Mouse (Mus musculus): Measurements from ENCODE around the gene Limch1.

Gene Limch1

DNA sequence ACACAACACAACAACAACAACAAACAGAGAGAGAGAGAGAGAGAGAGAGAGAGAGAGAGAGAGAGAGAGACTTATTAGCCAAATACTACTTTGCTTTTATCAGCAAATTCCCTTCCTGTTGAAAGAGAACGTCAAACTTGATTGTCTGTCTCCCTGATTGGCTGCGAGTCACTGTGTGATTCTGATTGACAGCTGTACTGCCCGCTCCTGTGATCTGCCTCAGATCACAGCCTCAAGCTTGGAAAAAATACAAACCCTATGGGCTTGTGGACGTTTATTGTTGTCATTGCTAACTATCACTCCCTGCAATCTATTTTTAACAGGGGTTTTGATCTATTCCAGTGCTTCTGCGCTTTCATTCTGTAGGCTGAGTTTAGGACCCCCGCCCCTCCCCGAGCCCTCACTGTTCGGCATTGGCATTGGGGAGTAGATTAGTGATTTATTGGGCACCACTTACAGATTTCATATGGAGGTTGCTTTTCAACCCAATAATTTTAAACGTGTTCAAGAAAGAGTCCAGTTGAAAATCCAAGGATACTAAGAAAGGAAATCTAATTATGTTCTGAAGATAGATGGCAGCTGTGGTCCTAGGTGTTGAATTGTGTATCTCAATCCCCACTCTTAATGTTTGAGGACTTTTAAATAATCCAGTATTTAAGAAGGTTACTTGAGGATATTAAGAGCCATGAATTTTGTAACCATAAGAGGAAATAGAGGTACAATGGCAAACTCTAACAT, 39.2 kb downstream of the Limch1 start:
- Histone ChIP-seq H3K4me1 (replicated peaks; ENCODE audit: low read depth, low read length) (0 out of 2 replicates have a peak, but pooled peaks cover 4% of the 10 kb centered on the region), H3K36me3 (ENCODE audit: insufficient read depth, low read length) (no peaks in the 10 kb centered on the region), H3K4me3 (replicated peaks; ENCODE audit: low read length) (no peak overlapping the region), H3K9me3 (ENCODE audit: low read length) (peaks cover 8% of the 10 kb centered on the region), H3K27me3 (ENCODE audit: insufficient read depth, low read length) (no peaks in the 10 kb centered on the region)
- TF ChIP-seq NANOG (IDR thresholded peaks at IDR 0.05; ENCODE audit: borderline replicate concordance, low read length) (no peak), POU5F1 (IDR thresholded peaks at IDR 0.05; ENCODE audit: borderline replicate concordance, low read length) (no peak), CTCF (conservative IDR thresholded peaks at IDR 0.05; ENCODE audit: low read length) (no peak)

DNA sequence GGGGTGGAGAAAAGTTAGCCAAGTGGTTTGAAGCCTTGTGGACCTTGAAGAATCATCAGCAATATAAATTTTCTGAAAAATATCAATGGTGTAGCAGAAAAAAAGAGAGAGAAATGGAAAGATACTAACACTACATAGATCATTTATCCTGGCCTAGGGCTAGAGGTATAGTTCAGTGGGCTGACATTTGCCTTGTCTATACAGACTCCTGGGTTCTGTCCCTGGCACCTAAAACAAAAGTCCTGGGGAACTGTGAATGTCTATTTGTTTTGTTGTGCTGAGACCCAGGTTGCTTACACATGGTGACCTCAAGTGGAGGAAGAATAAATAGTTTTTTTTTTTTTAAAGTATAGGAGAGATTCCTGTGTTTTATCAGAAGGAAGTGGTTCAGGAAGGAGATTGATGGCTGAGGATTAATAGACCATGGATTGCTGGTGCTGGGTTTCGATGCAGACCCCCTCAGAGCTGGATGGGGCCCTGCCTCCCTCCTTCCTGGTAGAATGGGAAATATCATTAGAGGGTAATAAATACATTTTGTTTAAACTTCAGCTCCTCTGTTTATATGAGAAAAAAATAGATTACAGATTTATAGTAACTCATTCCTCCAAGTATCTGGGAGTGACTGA, 40.5 kb downstream of the Limch1 start:
- Histone ChIP-seq H3K36me3 (ENCODE audit: insufficient read depth, low read length) (no peaks in the 10 kb centered on the region), H3K4me1 (replicated peaks; ENCODE audit: low read depth, low read length) (0 out of 2 replicates have a peak, but pooled peaks cover 4% of the 10 kb centered on the region), H3K27me3 (ENCODE audit: insufficient read depth, low read length) (no peaks in the 10 kb centered on the region), H3K9me3 (ENCODE audit: low read length) (peaks cover 8% of the 10 kb centered on the region), H3K4me3 (replicated peaks; ENCODE audit: low read length) (no peak overlapping the region)
- TF ChIP-seq POU5F1 (IDR thresholded peaks at IDR 0.05; ENCODE audit: borderline replicate concordance, low read length) (no peak), NANOG (IDR thresholded peaks at IDR 0.05; ENCODE audit: borderline replicate concordance, low read length) (no peak), CTCF (conservative IDR thresholded peaks at IDR 0.05; ENCODE audit: low read length) (no peak)

- no peaks in the 10 kb centered on the region for H3K36me3 ChIP-seq (ENCODE audit: insufficient read depth, low read length)
- peaks cover 8% of the 10 kb centered on the region for H3K9me3 ChIP-seq (ENCODE audit: low read length)
- no peaks in the 10 kb centered on the region for H3K27me3 ChIP-seq (ENCODE audit: insufficient read depth, low read length)
These were observed 41.0 kb downstream of the Limch1 start for GRCm38 (mm10) chr5:66786621-66787061.

GRCm38 (mm10) chr5:66789041-66789440, 43.4 kb downstream of the Limch1 start:
- TF ChIP-seq NANOG (IDR thresholded peaks at IDR 0.05; ENCODE audit: borderline replicate concordance, low read length): no peak
- no peak for TF ChIP-seq CTCF (conservative IDR thresholded peaks at IDR 0.05; ENCODE audit: low read length)
- no peak for TF ChIP-seq POU5F1 (IDR thresholded peaks at IDR 0.05; ENCODE audit: borderline replicate concordance, low read length)
- 0 out of 2 replicates have a peak, but pooled peaks cover 3% of the 10 kb centered on the region for H3K4me1 ChIP-seq (replicated peaks; ENCODE audit: low read depth, low read length)
- H3K4me3 ChIP-seq (replicated peaks; ENCODE audit: low read length): no peak overlapping the region
- no peaks in the 10 kb centered on the region for H3K36me3 ChIP-seq (ENCODE audit: insufficient read depth, low read length)
- H3K9me3 ChIP-seq (ENCODE audit: low read length): peaks cover 8% of the 10 kb centered on the region
- H3K27me3 ChIP-seq (ENCODE audit: insufficient read depth, low read length): no peaks in the 10 kb centered on the region

More at GRCm38 (mm10) chr5:66786621-66787061, 41.0 kb downstream of the Limch1 start:
- TF ChIP-seq NANOG (IDR thresholded peaks at IDR 0.05; ENCODE audit: borderline replicate concordance, low read length) (no peak), CTCF (conservative IDR thresholded peaks at IDR 0.05; ENCODE audit: low read length) (no peak), POU5F1 (IDR thresholded peaks at IDR 0.05; ENCODE audit: borderline replicate concordance, low read length) (no peak)
- 0 out of 2 replicates have a peak, but pooled peaks cover 4% of the 10 kb centered on the region for H3K4me1 ChIP-seq (replicated peaks; ENCODE audit: low read depth, low read length)
- no peak overlapping the region for H3K4me3 ChIP-seq (replicated peaks; ENCODE audit: low read length)

DNA sequence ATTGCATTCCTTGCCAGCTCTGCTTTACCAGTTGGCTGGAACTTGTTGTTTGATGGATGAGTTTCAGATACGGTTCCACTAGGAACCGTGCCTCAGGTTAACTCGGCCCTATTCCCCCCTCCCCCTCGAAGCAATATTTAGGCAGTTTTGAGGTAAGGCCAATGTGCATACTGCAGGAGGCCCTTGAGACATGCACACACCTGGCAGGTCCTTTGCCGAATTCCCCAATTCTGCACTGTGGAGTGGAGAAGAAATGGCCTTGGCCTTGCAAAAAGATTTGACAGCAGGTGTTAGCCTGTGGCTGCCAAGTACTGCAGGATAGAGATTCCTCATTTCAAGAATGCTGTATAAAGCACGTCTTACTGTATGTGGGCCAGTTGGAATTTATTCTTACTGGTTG, 45.5 kb downstream of the Limch1 start:
- H3K9me3 ChIP-seq (ENCODE audit: low read length): peaks cover 8% of the 10 kb centered on the region
- no peaks in the 10 kb centered on the region for H3K27me3 ChIP-seq (ENCODE audit: insufficient read depth, low read length)
- H3K4me3 ChIP-seq (replicated peaks; ENCODE audit: low read length): no peak overlapping the region
- TF ChIP-seq NANOG (IDR thresholded peaks at IDR 0.05; ENCODE audit: borderline replicate concordance, low read length) (no peak), CTCF (conservative IDR thresholded peaks at IDR 0.05; ENCODE audit: low read length) (no peak)
- no peaks in the 10 kb centered on the region for H3K36me3 ChIP-seq (ENCODE audit: insufficient read depth, low read length)
- 0 out of 2 replicates have a peak, but pooled peaks cover 3% of the 10 kb centered on the region for H3K4me1 ChIP-seq (replicated peaks; ENCODE audit: low read depth, low read length)

DNA sequence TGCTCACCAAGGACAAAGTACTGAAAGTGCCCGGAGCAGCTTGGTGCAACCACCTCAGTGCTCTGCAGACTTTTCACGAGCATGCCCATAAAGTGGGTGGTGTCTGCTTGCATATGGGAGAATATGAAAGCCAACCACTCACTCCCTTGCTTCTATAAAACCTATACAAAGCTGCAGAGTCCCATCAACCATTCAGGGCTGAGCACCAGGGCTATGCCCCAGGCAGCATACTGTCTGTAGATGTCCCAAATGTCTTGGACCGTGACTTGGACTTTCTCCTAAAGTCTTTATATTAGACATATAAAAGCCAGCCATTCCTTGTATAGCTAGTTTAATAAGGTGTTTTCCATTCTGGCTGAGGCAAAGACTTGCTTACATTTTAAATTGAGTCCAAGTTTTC, 47.6 kb downstream of the Limch1 start:
- H3K9me3 ChIP-seq (ENCODE audit: low read length): peaks cover 8% of the 10 kb centered on the region
- TF ChIP-seq CTCF (conservative IDR thresholded peaks at IDR 0.05; ENCODE audit: low read length) (no peak), POU5F1 (IDR thresholded peaks at IDR 0.05; ENCODE audit: borderline replicate concordance, low read length) (no peak), NANOG (IDR thresholded peaks at IDR 0.05; ENCODE audit: borderline replicate concordance, low read length) (no peak)

GRCm38 (mm10) chr5:66797326-66797725, 51.7 kb downstream of the Limch1 start:
- peaks cover 16% of the 10 kb centered on the region for H3K4me1 ChIP-seq (replicated peaks; ENCODE audit: low read depth, low read length)
- H3K4me3 ChIP-seq (replicated peaks; ENCODE audit: low read length): no peak overlapping the region
- H3K9me3 ChIP-seq (ENCODE audit: low read length): no peaks in the 10 kb centered on the region
- TF ChIP-seq NANOG (IDR thresholded peaks at IDR 0.05; ENCODE audit: borderline replicate concordance, low read length) (no peak), CTCF (conservative IDR thresholded peaks at IDR 0.05; ENCODE audit: low read length) (no peak), POU5F1 (IDR thresholded peaks at IDR 0.05; ENCODE audit: borderline replicate concordance, low read length) (no peak)
- no peaks in the 10 kb centered on the region for H3K27me3 ChIP-seq (ENCODE audit: insufficient read depth, low read length)
- no peaks in the 10 kb centered on the region for H3K36me3 ChIP-seq (ENCODE audit: insufficient read depth, low read length)

More for the DNA sequence above, 47.6 kb downstream of the Limch1 start:
- Histone ChIP-seq H3K27me3 (ENCODE audit: insufficient read depth, low read length) (no peaks in the 10 kb centered on the region), H3K36me3 (ENCODE audit: insufficient read depth, low read length) (no peaks in the 10 kb centered on the region), H3K4me3 (replicated peaks; ENCODE audit: low read length) (no peak overlapping the region), H3K4me1 (replicated peaks; ENCODE audit: low read depth, low read length) (0 out of 2 replicates have a peak, but pooled peaks cover 3% of the 10 kb centered on the region)

DNA sequence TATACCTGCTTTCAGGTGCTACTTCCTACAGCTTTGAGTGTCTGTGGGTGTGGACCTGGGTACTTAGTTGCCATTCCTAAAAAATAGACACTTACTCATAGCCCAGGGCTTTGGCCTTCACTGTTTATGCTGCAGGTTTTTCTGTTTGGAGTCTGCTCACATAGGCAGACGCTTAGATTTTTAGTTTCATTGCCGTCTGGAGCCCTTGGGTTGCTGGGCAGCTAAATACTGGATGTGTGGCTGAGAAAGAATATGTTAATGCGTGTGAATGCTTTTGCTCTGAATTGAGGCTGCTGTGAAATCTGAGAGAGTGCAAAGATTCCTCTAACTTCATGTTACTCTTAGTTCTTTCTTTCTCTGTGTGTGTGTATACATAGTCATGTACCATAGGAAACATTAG, 52.5 kb downstream of the Limch1 start:
- H3K9me3 ChIP-seq (ENCODE audit: low read length): no peaks in the 10 kb centered on the region
- no peak overlapping the region for H3K4me3 ChIP-seq (replicated peaks; ENCODE audit: low read length)
- H3K27me3 ChIP-seq (ENCODE audit: insufficient read depth, low read length): no peaks in the 10 kb centered on the region
- H3K4me1 ChIP-seq (replicated peaks; ENCODE audit: low read depth, low read length): peaks cover 14% of the 10 kb centered on the region
- H3K36me3 ChIP-seq (ENCODE audit: insufficient read depth, low read length): no peaks in the 10 kb centered on the region
- TF ChIP-seq POU5F1 (IDR thresholded peaks at IDR 0.05; ENCODE audit: borderline replicate concordance, low read length) (no peak), NANOG (IDR thresholded peaks at IDR 0.05; ENCODE audit: borderline replicate concordance, low read length) (no peak), CTCF (conservative IDR thresholded peaks at IDR 0.05; ENCODE audit: low read length) (no peak)
